Comparison of ENCODE assay signal across 9 mouse cellular contexts in the genomic region with DNA sequence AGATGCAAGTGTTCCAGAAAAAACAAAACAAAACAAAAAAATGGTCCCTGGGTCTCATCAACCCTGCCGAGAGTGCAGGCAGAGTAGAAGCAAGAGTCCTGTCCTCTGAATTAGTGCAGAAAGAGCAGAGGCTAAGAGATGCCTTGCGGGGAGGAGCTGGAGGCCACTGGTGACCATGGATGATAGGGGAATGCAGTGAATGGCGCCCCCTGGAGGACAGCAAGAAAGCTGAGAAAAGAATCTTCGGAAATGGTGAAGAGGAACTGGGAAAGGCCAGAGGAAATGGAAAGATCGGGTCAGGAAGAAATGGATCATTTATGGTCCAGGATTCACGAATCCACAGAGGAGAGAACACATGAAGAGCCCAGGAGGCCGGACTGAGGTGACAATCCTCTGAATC.
A peak's percentile ranks its signal among the peaks of the same experiment; 100 is the strongest.
DNase-seq lines count a peak whose midpoint lies in the region; ATAC-seq and TF ChIP-seq lines count a peak whose summit lies in the region.
"Had no signal": no experiment of that assay in that cellular context is flagged by ENCODE, and none has a peak within 500 bp of the region (broad histone marks: within the 10 kb centered on the region; RNA-seq: fewer than 3 reads in every experiment).

No protein-coding gene starts in this region.

- H3K4me1 ChIP-seq in CH12.LX (ENCODE audit: control insufficient read depth in 1 of 2, insufficient read depth in 2 of 2) = peaks cover 6 to 25% of the 10 kb centered on the region in 2 experiments
- peaks cover 13% of the 10 kb centered on the region; the same call in 1 of the 2 replicates for H3K4me1 ChIP-seq in heart, embryonic 12.5 days (replicated peaks)
- H3K4me1 ChIP-seq in liver, embryonic 14.5 days (replicated peaks; ENCODE audit: control insufficient read depth in 2 of 2, insufficient read depth in 2 of 2, low read length in 1 of 2) = peaks cover 0 to 6% of the 10 kb centered on the region in 2 experiments; a peak in 1 of 4 replicates

- no peak for ATAC-seq in heart, embryonic 12.5 days (ENCODE audit: insufficient number of reproducible peaks, low FRiP score)
- ATAC-seq in liver, embryonic 14.5 days (ENCODE audit: insufficient read depth) = no peak

- dilution Hi-C loops in CH12.LX (cut with MboI; ENCODE audit: extremely low pct_ligation_motif_present, extremely low pct_unique_long_range_greater_than_20kb, low sequenced_read_pairs) = no loop called here

- in situ Hi-C loops in CH12.LX (cut with MboI; ENCODE audit: low pct_ligation_motif_present, low pct_unique_long_range_greater_than_20kb, low sequenced_read_pairs) = no loop called here

- TF ChIP-seq POLR2A in CH12.LX (IDR thresholded peaks at IDR 0.05; ENCODE audit: low read depth, low read length) = no peak

- no peaks in the 10 kb centered on the region for H3K27me3 ChIP-seq in CH12.LX (replicated peaks)
- H3K27me3 ChIP-seq in heart, embryonic 12.5 days (replicated peaks) = no peaks in the 10 kb centered on the region
- no peaks in the 10 kb centered on the region for H3K27me3 ChIP-seq in liver, embryonic 14.5 days (ENCODE audit: control insufficient read depth, insufficient read depth, low read length)
- H3K27me3 ChIP-seq: hindbrain, embryonic 15.5 days had no signal

- peak; percentile 63 to 81 for TF ChIP-seq CTCF in CH12.LX (conservative IDR thresholded peaks at IDR 0.05 in 1 of 2, IDR thresholded peaks at IDR 0.05 in 1 of 2; ENCODE audit: low read depth in 2 of 2, low read length in 2 of 2)
- TF ChIP-seq CTCF in liver, embryonic 14.5 days (IDR thresholded peaks at IDR 0.05; ENCODE audit: low read depth) = peak; percentile 83

- H3K4me2 ChIP-seq in CH12.LX (ENCODE audit: insufficient read depth, low read depth, poor library complexity, severe bottlenecking) = peak overlapping the region; percentile 89
- H3K4me2 ChIP-seq in heart, embryonic 12.5 days = peak overlapping the region; percentile 30
- no peak overlapping the region; the same call in 1 of the 2 replicates for H3K4me2 ChIP-seq in liver, embryonic 14.5 days (ENCODE audit: low read depth)
- H3K4me2 ChIP-seq: hindbrain, embryonic 15.5 days had no signal

- 40% methylated on average over 7 of the region's 7 CpGs for WGBS in heart, embryonic 12.5 days
- 21% methylated on average over 7 of the region's 7 CpGs for WGBS in liver, embryonic 14.5 days (ENCODE audit: insufficient replicate concordance)

- no peak overlapping the region for H3K9ac ChIP-seq in CH12.LX (ENCODE audit: insufficient read depth, low read depth)
- no peak overlapping the region for H3K9ac ChIP-seq in heart, embryonic 12.5 days
- no peak overlapping the region for H3K9ac ChIP-seq in liver, embryonic 14.5 days (replicated peaks)
- H3K9ac ChIP-seq: hindbrain, embryonic 15.5 days had no signal

- no peak overlapping the region for H3K4me3 ChIP-seq in CH12.LX (replicated peaks in 1 of 3; ENCODE audit: low read depth in 2 of 3, low read length in 2 of 3, poor library complexity in 1 of 3)
- H3K4me3 ChIP-seq in heart, embryonic 12.5 days = no peak overlapping the region
- H3K4me3 ChIP-seq in liver, embryonic 14.5 days (ENCODE audit: insufficient read depth in 1 of 2, low read depth in 2 of 2, low read length in 2 of 2) = no peak overlapping the region
- H3K4me3 ChIP-seq: hindbrain, embryonic 15.5 days had no signal

- no peaks in the 10 kb centered on the region for H3K9me3 ChIP-seq in CH12.LX (replicated peaks; ENCODE audit: low read length)
- H3K9me3 ChIP-seq in heart, embryonic 12.5 days (replicated peaks) = no peaks in the 10 kb centered on the region
- no peaks in the 10 kb centered on the region for H3K9me3 ChIP-seq in liver, embryonic 14.5 days (ENCODE audit: control insufficient read depth, low read length)
- H3K9me3 ChIP-seq: hindbrain, embryonic 15.5 days had no signal

- TF ChIP-seq EP300 in CH12.LX (IDR thresholded peaks at IDR 0.05; ENCODE audit: low read length) = peak; percentile 59
- TF ChIP-seq EP300 in liver, embryonic 14.5 days (IDR thresholded peaks at IDR 0.05; ENCODE audit: low read depth) = no peak

- H3K27ac ChIP-seq in CH12.LX (ENCODE audit: insufficient read depth, low read depth) = no peak overlapping the region
- H3K27ac ChIP-seq in heart, embryonic 12.5 days (ENCODE audit: poor library complexity, severe bottlenecking) = no peak overlapping the region
- H3K27ac ChIP-seq in liver, embryonic 14.5 days = no peak overlapping the region
- H3K27ac ChIP-seq: hindbrain, embryonic 15.5 days had no signal

- DNase-seq in CH12.LX (ENCODE audit: extremely low read depth) = peak; percentile 61
- DNase-seq in adrenal gland, postnatal 14 days = peak; percentile 92
- DNase-seq in embryo, embryonic 11.5 days (ENCODE audit: low read depth, low spot score) = peak; percentile 35
- peak; percentile 82 for DNase-seq in kidney, postnatal 14 days
- DNase-seq in liver, embryonic 14.5 days (ENCODE audit: low read depth in 3 of 3, low spot score in 3 of 3) = peak in 1 of 3 experiments; percentile 11
- DNase-seq in ovary, postnatal 36 days (ENCODE audit: low spot score) = peak; percentile 73
- peak; percentile 44 for DNase-seq in urinary bladder, adult 2 months (ENCODE audit: low spot score)

- no peaks in the 10 kb centered on the region for H3K36me3 ChIP-seq in CH12.LX (replicated peaks in 1 of 2; ENCODE audit: control insufficient read depth in 1 of 2, insufficient read depth in 1 of 2, low read length in 1 of 2)
- no peaks in the 10 kb centered on the region for H3K36me3 ChIP-seq in heart, embryonic 12.5 days
- H3K36me3 ChIP-seq in liver, embryonic 14.5 days (replicated peaks; ENCODE audit: control insufficient read depth, insufficient read depth, low read depth) = no peaks in the 10 kb centered on the region
- H3K36me3 ChIP-seq: hindbrain, embryonic 15.5 days had no signal

- TF ChIP-seq RAD21 in CH12.LX (IDR thresholded peaks at IDR 0.05; ENCODE audit: low read depth, low read length) = peak; percentile 67

- no peaks in the 10 kb centered on the region for H3K79me2 ChIP-seq in CH12.LX (replicated peaks; ENCODE audit: control insufficient read depth, extremely low read depth, insufficient read depth, poor library complexity, severe bottlenecking)

TF ChIP-seq in CH12.LX, 34 proteins besides CTCF, POLR2A, EP300 and RAD21:
- TF ChIP-seq NELFE (IDR thresholded peaks at IDR 0.05; ENCODE audit: low read depth, low read length) (no peak), MEF2A (IDR thresholded peaks at IDR 0.05; ENCODE audit: borderline replicate concordance, low read depth, low read length) (0 out of 2 replicates have a peak, but pooled peaks have one; percentile 36), TCF12 (IDR thresholded peaks at IDR 0.05; ENCODE audit: low read depth, low read length) (0 out of 2 replicates have a peak, but pooled peaks have one; percentile 16), ZNF384 (IDR thresholded peaks at IDR 0.05; ENCODE audit: low read depth, low read length) (no peak), MAZ (IDR thresholded peaks at IDR 0.05; ENCODE audit: low read depth, low read length) (0 out of 2 replicates have a peak, but pooled peaks have one; percentile 49), IRF4 (IDR thresholded peaks at IDR 0.05; ENCODE audit: low read depth, low read length) (peak; percentile 82), SIN3A (IDR thresholded peaks at IDR 0.05; ENCODE audit: low read length) (no peak), BHLHE40 (IDR thresholded peaks at IDR 0.05; ENCODE audit: low read depth, low read length) (peak; percentile 36; the same call in 1 of the 2 replicates), SMC3 (IDR thresholded peaks at IDR 0.05; ENCODE audit: low read depth, low read length) (peak; percentile 52), PAX5 (IDR thresholded peaks at IDR 0.05; ENCODE audit: low read length) (no peak), NRF1 (IDR thresholded peaks at IDR 0.05; ENCODE audit: low read depth, low read length) (0 out of 2 replicates have a peak, but pooled peaks have one; percentile 9), ELF1 (IDR thresholded peaks at IDR 0.05; ENCODE audit: low read depth, low read length) (0 out of 2 replicates have a peak, but pooled peaks have one; percentile 32)
